Mouse (Mus musculus): ENCODE measurements around the gene Nol11. TPM values are rescaled to one million over a fixed set of nuclear protein-coding genes. Genes with fewer than 3 reads are reported as not detected.

Gene Nol11
- total RNA-seq, 2 experiments from 2014 or later: 24.8 to 25.9 TPM

Other genes with a start within 250 kb of the Nol11 start
- 10 to 100 TPM; 47.2 to 47.7 TPM for gene Kpna2, start 189.8 kb downstream of the Nol11 start, total RNA-seq (2021)
- 1 to 10 TPM; 3.0 to 3.9 TPM for gene 1810010H24Rik, start 163.7 kb downstream of the Nol11 start, total RNA-seq (2021)
- 10 to 100 TPM; 66.8 to 68.4 TPM for gene Bptf, start 57.3 kb downstream of the Nol11 start, total RNA-seq (2021)

Data from layer of hippocampus, postnatal 10 days (tissue).